Mouse (Mus musculus) erythroblast, embryonic 14.5 days (primary cell): ENCODE results near the gene Kcnc2. TPM values are rescaled to one million over a fixed set of nuclear protein-coding genes. Genes with fewer than 3 reads are reported as not detected.

Experiments used
- H3K27me3 ChIP-seq: 2 replicates; pipeline ENCODE4 v1.6.1; 2012; ENCODE audit warnings: inconsistent platforms; ENCODE audit not compliant: control insufficient read depth
- H3K36me3 ChIP-seq: 2 replicates; pipeline ENCODE4 v1.6.1; 2012; ENCODE audit warnings: mild to moderate bottlenecking, inconsistent platforms; ENCODE audit not compliant: control insufficient read depth
- H3K4me1 ChIP-seq: 2 replicates; pipeline ENCODE4 v1.6.1; 2012; ENCODE audit warnings: inconsistent platforms; ENCODE audit not compliant: control insufficient read depth
- H3K4me3 ChIP-seq: replicated peaks from 2 replicates; pipeline ENCODE3; 2012; ENCODE audit warnings: moderate library complexity, mild to moderate bottlenecking, inconsistent platforms
- H3K9me3 ChIP-seq: 2 replicates; pipeline ENCODE4 v1.6.1; 2012; ENCODE audit warnings: low read length, inconsistent platforms, mixed read lengths; ENCODE audit not compliant: control insufficient read depth
- GATA1 ChIP-seq: IDR thresholded peaks from 2 replicates; pipeline ENCODE4 v1.6.1; 2012; ENCODE audit warnings: low read length, inconsistent platforms, mixed read lengths
- TAL1 ChIP-seq: IDR thresholded peaks from 3 replicates; pipeline ENCODE4 v1.6.1; 2012; ENCODE audit warnings: low read length, inconsistent platforms, mixed read lengths
- polyA plus RNA-seq: library from polyadenylated mRNA; stranded (reverse); fragments of >175 nt; gene quantifications from 2 replicates; pipeline ENCODE4 v1.2.3, GENCODE M21; 2012

Gene Kcnc2
- polyA plus RNA-seq, 1 experiment: 0.01 TPM

- Histone ChIP-seq H3K4me3 (no peak overlapping the region), H3K4me1 (no peaks in the 10 kb centered on the region), H3K27me3 (peaks cover 42% of the 10 kb centered on the region), H3K36me3 (no peaks in the 10 kb centered on the region), H3K9me3 (peaks cover 6% of the 10 kb centered on the region; the same call in 1 of the 2 replicates)
- TF ChIP-seq GATA1 (no peak), TAL1 (no peak)
Observed at GRCm38 (mm10) chr10:112271803-112272165, 863 bp downstream of the Kcnc2 start.

GRCm38 (mm10) chr10:112272171-112272570 lies 1.2 kb downstream of the Kcnc2 start:
- no peaks in the 10 kb centered on the region for H3K4me1 ChIP-seq
- H3K27me3 ChIP-seq: peaks cover 42% of the 10 kb centered on the region
- peaks cover 6% of the 10 kb centered on the region; the same call in 1 of the 2 replicates for H3K9me3 ChIP-seq
- TF ChIP-seq GATA1 (no peak), TAL1 (no peak)
- H3K36me3 ChIP-seq: no peaks in the 10 kb centered on the region
- H3K4me3 ChIP-seq: no peak overlapping the region

GRCm38 (mm10) chr10:112277996-112278395 lies 7.1 kb downstream of the Kcnc2 start:
- no peak for TF ChIP-seq TAL1
- no peak overlapping the region for H3K4me3 ChIP-seq
- no peaks in the 10 kb centered on the region for H3K4me1 ChIP-seq
- H3K36me3 ChIP-seq: no peaks in the 10 kb centered on the region
- no peaks in the 10 kb centered on the region for H3K9me3 ChIP-seq
- no peaks in the 10 kb centered on the region for H3K27me3 ChIP-seq

- Histone ChIP-seq H3K4me1 (no peaks in the 10 kb centered on the region), H3K9me3 (peaks cover 8% of the 10 kb centered on the region), H3K4me3 (no peak overlapping the region), H3K36me3 (no peaks in the 10 kb centered on the region), H3K27me3 (no peaks in the 10 kb centered on the region)
- TF ChIP-seq TAL1 (no peak), GATA1 (no peak)
Observed at GRCm38 (mm10) chr10:112315136-112315535, 44.2 kb downstream of the Kcnc2 start.

- Histone ChIP-seq H3K4me1 (no peaks in the 10 kb centered on the region), H3K9me3 (peaks cover 9% of the 10 kb centered on the region), H3K27me3 (no peaks in the 10 kb centered on the region), H3K4me3 (no peak overlapping the region), H3K36me3 (no peaks in the 10 kb centered on the region)
- no peak for TF ChIP-seq GATA1
- TF ChIP-seq TAL1: no peak
Observed at GRCm38 (mm10) chr10:112317783-112318182, 46.9 kb downstream of the Kcnc2 start.

- no peak for TF ChIP-seq TAL1
- TF ChIP-seq GATA1: no peak
- H3K4me3 ChIP-seq: no peak overlapping the region
- H3K9me3 ChIP-seq: 0 out of 2 replicates have a peak, but pooled peaks cover 2% of the 10 kb centered on the region
- no peaks in the 10 kb centered on the region for H3K4me1 ChIP-seq
- H3K36me3 ChIP-seq: no peaks in the 10 kb centered on the region
- no peaks in the 10 kb centered on the region for H3K27me3 ChIP-seq
Observed at GRCm38 (mm10) chr10:112357669-112358362, 86.9 kb downstream of the Kcnc2 start.

GRCm38 (mm10) chr10:112358363-112358704 lies 87.4 kb downstream of the Kcnc2 start:
- Histone ChIP-seq H3K27me3 (no peaks in the 10 kb centered on the region), H3K36me3 (no peaks in the 10 kb centered on the region), H3K4me3 (no peak overlapping the region), H3K9me3 (peaks cover 5% of the 10 kb centered on the region), H3K4me1 (no peaks in the 10 kb centered on the region)
- no peak for TF ChIP-seq TAL1
- TF ChIP-seq GATA1: no peak

GRCm38 (mm10) chr10:112360704-112361103 lies 89.8 kb downstream of the Kcnc2 start:
- Histone ChIP-seq H3K4me1 (no peaks in the 10 kb centered on the region), H3K9me3 (peaks cover 7% of the 10 kb centered on the region), H3K4me3 (no peak overlapping the region), H3K36me3 (no peaks in the 10 kb centered on the region), H3K27me3 (no peaks in the 10 kb centered on the region)
- no peak for TF ChIP-seq GATA1
- TF ChIP-seq TAL1: no peak

GRCm38 (mm10) chr10:112368369-112368768 lies 97.4 kb downstream of the Kcnc2 start:
- H3K4me3 ChIP-seq: no peak overlapping the region
- no peak for TF ChIP-seq GATA1
- no peak for TF ChIP-seq TAL1
- H3K9me3 ChIP-seq: peaks cover 11% of the 10 kb centered on the region
- H3K36me3 ChIP-seq: no peaks in the 10 kb centered on the region
- no peaks in the 10 kb centered on the region for H3K4me1 ChIP-seq
- H3K27me3 ChIP-seq: no peaks in the 10 kb centered on the region

GRCm38 (mm10) chr10:112377163-112377562 lies 106.2 kb downstream of the Kcnc2 start:
- H3K4me1 ChIP-seq: no peaks in the 10 kb centered on the region
- peaks cover 6% of the 10 kb centered on the region for H3K9me3 ChIP-seq
- H3K36me3 ChIP-seq: no peaks in the 10 kb centered on the region
- H3K27me3 ChIP-seq: no peaks in the 10 kb centered on the region
- H3K4me3 ChIP-seq: no peak overlapping the region
- TF ChIP-seq TAL1 (no peak), GATA1 (no peak)
